Mouse (Mus musculus): ENCODE results near the gene Tmem204. TPM values are rescaled to one million over a fixed set of nuclear protein-coding genes. Genes with fewer than 3 reads are reported as not detected.
A peak's percentile ranks its signal among the peaks of the same experiment; 100 is the strongest.

Tmem204 gene
- total and polyA plus RNA-seq, 2 experiments from 2014 or later = 10.3 to 11.9 TPM

DNA sequence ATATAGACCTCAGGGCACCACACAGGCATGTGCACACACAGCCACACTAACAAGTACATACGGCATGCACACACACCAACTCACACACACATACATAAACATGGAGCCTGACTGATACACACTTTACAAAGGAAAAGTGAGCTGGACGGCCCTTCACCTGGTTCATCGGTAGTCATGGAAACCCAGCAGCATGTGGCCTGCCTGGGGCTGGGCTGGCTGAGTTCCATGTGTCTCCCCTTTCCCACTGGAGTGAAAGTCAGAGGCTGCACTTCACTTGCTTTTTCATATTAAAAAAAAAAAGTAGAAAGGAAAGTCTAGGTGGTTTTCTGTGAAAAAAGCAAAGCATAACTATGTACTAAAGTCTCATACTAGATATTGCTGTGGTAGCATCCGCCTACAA, 20.1 kb downstream of the Tmem204 start:
- H3K36me3 ChIP-seq (ENCODE audit: insufficient read depth) = peaks cover 54% of the 10 kb centered on the region
- no peak for ATAC-seq
- no peaks in the 10 kb centered on the region for H3K27me3 ChIP-seq (ENCODE audit: insufficient read depth, low read length)
- H3K4me2 ChIP-seq (ENCODE audit: low read depth) = no peak overlapping the region
- TF ChIP-seq CTCF (IDR thresholded peaks at IDR 0.05; ENCODE audit: low read depth) = no peak
- DNase-seq = no peak
- no peak overlapping the region for H3K9ac ChIP-seq
- 72% methylated on average over 4 of the region's 4 CpGs for WGBS
- H3K9me3 ChIP-seq (ENCODE audit: low read length) = no peaks in the 10 kb centered on the region
- no peak overlapping the region for H3K4me3 ChIP-seq (ENCODE audit: low read depth, low read length)
- H3K4me1 ChIP-seq (ENCODE audit: insufficient read depth) = no peaks in the 10 kb centered on the region
- no peak overlapping the region for H3K27ac ChIP-seq (ENCODE audit: low read depth, low read length)

DNA sequence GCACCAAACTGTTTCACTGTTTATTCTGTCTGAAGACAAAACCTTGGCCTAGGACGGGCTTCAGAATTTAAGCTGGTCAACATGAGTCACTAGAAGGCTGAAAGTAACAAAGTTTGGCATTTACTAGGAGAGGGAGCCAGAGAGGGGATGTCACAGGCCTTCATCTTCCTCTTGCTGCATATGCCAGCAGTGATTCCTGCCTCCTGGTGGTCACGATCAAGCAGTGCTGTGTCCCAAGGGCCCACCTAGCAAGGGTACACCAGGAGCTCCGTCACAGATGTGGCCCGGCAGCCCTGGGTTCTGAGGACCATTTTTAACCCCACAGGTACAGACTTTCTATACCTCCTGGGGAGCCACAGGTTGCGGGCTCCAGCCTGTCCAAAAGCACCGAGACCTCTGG, 26.4 kb downstream of the Tmem204 start:
- Histone ChIP-seq H3K4me3 (ENCODE audit: low read depth, low read length) (no peak overlapping the region), H3K4me1 (ENCODE audit: insufficient read depth) (no peaks in the 10 kb centered on the region), H3K9ac (no peak overlapping the region), H3K27ac (ENCODE audit: low read depth, low read length) (no peak overlapping the region), H3K36me3 (ENCODE audit: insufficient read depth) (peaks cover 82% of the 10 kb centered on the region), H3K4me2 (ENCODE audit: low read depth) (no peak overlapping the region), H3K27me3 (ENCODE audit: insufficient read depth, low read length) (no peaks in the 10 kb centered on the region), H3K9me3 (ENCODE audit: low read length) (no peaks in the 10 kb centered on the region)
- 90% methylated on average over 6 of the region's 6 CpGs for WGBS
- no peak for ATAC-seq
- DNase-seq = no peak
- no peak for TF ChIP-seq CTCF (IDR thresholded peaks at IDR 0.05; ENCODE audit: low read depth)

DNA sequence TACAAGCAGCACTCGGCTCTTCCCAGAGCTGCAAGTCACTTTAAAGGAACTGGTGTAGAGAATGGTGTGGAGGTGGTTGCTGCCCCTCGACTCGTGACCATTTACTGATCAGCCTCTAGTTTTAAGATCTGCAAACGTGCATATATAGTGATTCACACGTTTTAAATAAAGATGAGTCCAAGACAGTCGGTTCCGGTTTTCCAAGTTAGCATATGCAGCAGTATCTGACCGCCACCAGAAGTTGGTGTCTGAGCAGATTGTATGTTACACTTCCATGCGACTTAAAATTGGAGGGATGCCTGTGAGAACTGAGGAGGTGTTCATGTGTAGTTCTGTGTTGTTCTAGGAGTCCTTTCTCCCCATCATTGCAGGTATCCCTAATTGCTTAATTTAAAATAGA, 30.1 kb downstream of the Tmem204 start:
- H3K9me3 ChIP-seq (ENCODE audit: low read length) = no peaks in the 10 kb centered on the region
- no peak overlapping the region for H3K4me2 ChIP-seq (ENCODE audit: low read depth)
- ATAC-seq (no peak), DNase-seq (no peak)
- WGBS = 80% methylated on average over 9 of the region's 9 CpGs
- no peaks in the 10 kb centered on the region for H3K4me1 ChIP-seq (ENCODE audit: insufficient read depth)
- no peak overlapping the region for H3K4me3 ChIP-seq (ENCODE audit: low read depth, low read length)
- no peak overlapping the region for H3K9ac ChIP-seq
- no peaks in the 10 kb centered on the region for H3K27me3 ChIP-seq (ENCODE audit: insufficient read depth, low read length)
- peaks cover 70% of the 10 kb centered on the region for H3K36me3 ChIP-seq (ENCODE audit: insufficient read depth)
- no peak overlapping the region for H3K27ac ChIP-seq (ENCODE audit: low read depth, low read length)
- TF ChIP-seq CTCF (IDR thresholded peaks at IDR 0.05; ENCODE audit: low read depth) = no peak

DNA sequence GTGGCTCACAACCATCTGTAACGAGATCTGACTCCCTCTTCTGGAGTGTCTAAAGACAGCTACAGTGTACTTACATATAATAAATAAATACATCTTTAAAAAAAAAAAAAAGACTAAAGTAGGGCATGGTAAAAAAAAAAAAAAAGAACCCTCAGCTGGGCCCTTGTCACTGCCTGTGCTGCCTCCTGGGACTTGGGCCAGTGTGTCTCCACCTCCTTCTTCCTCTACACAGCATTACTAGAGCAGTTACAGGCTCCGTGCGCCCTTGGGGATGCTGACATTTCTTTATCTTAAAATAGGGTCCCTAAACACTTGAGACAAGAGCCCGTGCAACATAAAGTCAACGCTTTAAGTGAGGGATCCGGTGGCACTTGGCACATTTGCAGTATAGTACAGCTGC, 36.2 kb downstream of the Tmem204 start:
- 87% methylated on average over 5 of the region's 6 CpGs for WGBS
- Histone ChIP-seq H3K4me1 (ENCODE audit: insufficient read depth) (no peaks in the 10 kb centered on the region), H3K9me3 (ENCODE audit: low read length) (no peaks in the 10 kb centered on the region), H3K36me3 (ENCODE audit: insufficient read depth) (peaks cover 36% of the 10 kb centered on the region), H3K9ac (no peak overlapping the region), H3K4me2 (ENCODE audit: low read depth) (no peak overlapping the region), H3K27ac (ENCODE audit: low read depth, low read length) (no peak overlapping the region), H3K27me3 (ENCODE audit: insufficient read depth, low read length) (no peaks in the 10 kb centered on the region), H3K4me3 (ENCODE audit: low read depth, low read length) (no peak overlapping the region)
- ATAC-seq (no peak), DNase-seq (no peak)
- TF ChIP-seq CTCF (IDR thresholded peaks at IDR 0.05; ENCODE audit: low read depth) = no peak

DNA sequence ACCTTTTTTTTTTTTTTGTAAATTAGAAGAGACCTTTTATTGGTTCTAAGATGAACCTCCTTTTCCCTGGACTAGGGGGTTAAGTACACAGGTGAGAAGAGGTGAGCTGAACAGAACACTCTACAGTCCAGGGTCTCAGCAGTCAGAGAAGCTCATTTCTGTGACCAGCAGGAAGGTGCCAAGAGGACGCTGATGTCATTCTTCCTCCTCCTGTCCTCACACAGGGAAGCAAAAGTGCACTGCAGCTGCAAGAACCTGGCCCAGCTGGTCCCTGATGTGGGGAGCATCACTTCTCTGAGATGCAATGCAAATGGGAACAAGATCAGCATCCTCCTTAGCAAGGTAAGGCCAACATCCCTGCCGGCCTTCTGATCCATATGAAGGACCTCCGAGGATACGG, 38.1 kb downstream of the Tmem204 start:
- no peaks in the 10 kb centered on the region for H3K4me1 ChIP-seq (ENCODE audit: insufficient read depth)
- H3K27me3 ChIP-seq (ENCODE audit: insufficient read depth, low read length) = no peaks in the 10 kb centered on the region
- no peak for DNase-seq
- H3K4me2 ChIP-seq (ENCODE audit: low read depth) = no peak overlapping the region
- no peak overlapping the region for H3K4me3 ChIP-seq (ENCODE audit: low read depth, low read length)
- no peak for TF ChIP-seq CTCF (IDR thresholded peaks at IDR 0.05; ENCODE audit: low read depth)
- no peak overlapping the region for H3K27ac ChIP-seq (ENCODE audit: low read depth, low read length)
- H3K9ac ChIP-seq = no peak overlapping the region
- no peaks in the 10 kb centered on the region for H3K9me3 ChIP-seq (ENCODE audit: low read length)
- 81% methylated on average over 4 of the region's 4 CpGs for WGBS
- H3K36me3 ChIP-seq (ENCODE audit: insufficient read depth) = peaks cover 40% of the 10 kb centered on the region
- ATAC-seq = no peak

DNA sequence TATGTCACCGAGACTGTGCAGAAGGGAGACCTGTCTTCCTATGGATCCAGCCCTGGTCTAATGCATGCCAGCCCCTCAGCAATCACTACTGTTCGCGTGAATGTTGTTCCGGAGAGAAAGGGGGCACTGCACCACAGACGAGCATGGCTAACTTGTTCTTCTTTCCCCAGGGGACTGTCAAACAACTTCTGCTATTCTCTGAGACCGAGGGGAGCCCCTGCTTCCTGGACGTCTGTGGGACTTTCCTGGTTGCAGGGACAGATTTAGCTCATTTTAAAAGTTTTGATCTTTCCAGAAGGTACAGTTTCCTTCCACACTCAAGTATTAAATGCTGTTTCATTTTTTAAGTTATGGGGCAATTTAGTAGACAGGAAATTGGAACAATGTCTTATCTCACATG, 38.5 kb downstream of the Tmem204 start:
- DNase-seq (no peak), ATAC-seq (no peak)
- Histone ChIP-seq H3K36me3 (ENCODE audit: insufficient read depth) (peaks cover 42% of the 10 kb centered on the region), H3K9ac (no peak overlapping the region), H3K4me3 (ENCODE audit: low read depth, low read length) (no peak overlapping the region), H3K4me1 (ENCODE audit: insufficient read depth) (no peaks in the 10 kb centered on the region), H3K4me2 (ENCODE audit: low read depth) (no peak overlapping the region), H3K9me3 (ENCODE audit: low read length) (no peaks in the 10 kb centered on the region), H3K27ac (ENCODE audit: low read depth, low read length) (no peak overlapping the region), H3K27me3 (ENCODE audit: insufficient read depth, low read length) (no peaks in the 10 kb centered on the region)
- 75% methylated on average over 7 of the region's 7 CpGs for WGBS
- TF ChIP-seq CTCF (IDR thresholded peaks at IDR 0.05; ENCODE audit: low read depth) = no peak

DNA sequence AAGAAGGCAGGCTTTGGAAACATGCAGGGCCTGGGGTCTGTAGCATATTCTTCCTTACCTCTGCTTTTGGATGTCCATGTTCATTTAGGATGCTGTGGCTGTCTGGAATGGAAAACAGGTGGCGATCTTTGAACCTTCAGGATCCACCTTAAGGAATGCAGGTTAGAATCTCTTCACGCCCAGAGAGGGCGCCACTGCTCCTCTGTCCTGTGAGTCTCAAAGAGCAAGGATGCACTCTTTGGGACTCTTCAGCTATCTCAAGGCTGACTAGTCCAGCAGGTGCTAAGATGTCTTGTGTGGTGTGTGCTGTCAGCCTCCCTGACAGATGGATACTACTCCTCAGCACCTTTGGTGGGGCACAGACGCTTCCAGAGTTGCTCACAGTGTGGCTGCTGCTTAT, 47.2 kb downstream of the Tmem204 start:
- Histone ChIP-seq H3K9ac (no peak overlapping the region), H3K4me1 (ENCODE audit: insufficient read depth) (no peaks in the 10 kb centered on the region), H3K9me3 (ENCODE audit: low read length) (no peaks in the 10 kb centered on the region), H3K27ac (ENCODE audit: low read depth, low read length) (no peak overlapping the region), H3K27me3 (ENCODE audit: insufficient read depth, low read length) (no peaks in the 10 kb centered on the region), H3K36me3 (ENCODE audit: insufficient read depth) (peaks cover 51% of the 10 kb centered on the region), H3K4me2 (ENCODE audit: low read depth) (no peak overlapping the region), H3K4me3 (ENCODE audit: low read depth, low read length) (no peak overlapping the region)
- 69% methylated on average over 4 of the region's 4 CpGs for WGBS
- peak; percentile 45 for TF ChIP-seq CTCF (IDR thresholded peaks at IDR 0.05; ENCODE audit: low read depth)
- DNase-seq (no peak), ATAC-seq (no peak)

Measured in forebrain, postnatal 0 days (tissue).